Comparison of ENCODE assay signal across 8 mouse cellular contexts in genomic region chr13:117220501-117221321, GRCm38 (mm10). TPM values are rescaled to one million over a fixed set of nuclear protein-coding genes. Genes with fewer than 3 reads are reported as not detected.
A peak's percentile ranks its signal among the peaks of the same experiment; 100 is the strongest.
DNase-seq lines count a peak whose midpoint lies in the region; ATAC-seq lines count a peak whose summit lies in the region.

Gene Gm17509, minus strand, starts transcription at chr13:117221075.

- H3K4me2 ChIP-seq in intestine, embryonic 15.5 days (replicated peaks), result peak within 1 kb of the TSS; percentile 99

- peak; percentile 30 for DNase-seq in gastrocnemius, postnatal 10 days
- no peak for DNase-seq in gastrocnemius, adult 8-10 months (ENCODE audit: low spot score in 2 of 2)
- DNase-seq in cerebellum, postnatal 25 days, result peak; percentile 86 to 90
- peak; percentile 20 for DNase-seq in gastrocnemius, postnatal 14 days
- DNase-seq in limb, embryonic 10.5 days (ENCODE audit: low spot score), result peak; percentile 85
- DNase-seq in mesoderm, embryonic 11.5 days (ENCODE audit: low read depth, low spot score), result peak; percentile 67
- peak; percentile 37 to 60 for DNase-seq in right cerebral cortex, postnatal 36 days (ENCODE audit: low spot score in 2 of 2)

- H3K9ac ChIP-seq in intestine, embryonic 15.5 days, result peak within 1 kb of the TSS; percentile 56

- peaks cover 5% of the 10 kb centered on the region; the same call in 1 of the 2 replicates for H3K4me1 ChIP-seq in intestine, embryonic 15.5 days (replicated peaks)
- peaks cover 63% of the 10 kb centered on the region for H3K4me1 ChIP-seq in limb, embryonic 10.5 days

- H3K27me3 ChIP-seq in intestine, embryonic 15.5 days (replicated peaks), result peaks cover 14% of the 10 kb centered on the region
- H3K27me3 ChIP-seq in limb, embryonic 10.5 days (ENCODE audit: low read depth, poor library complexity, severe bottlenecking), result no peaks in the 10 kb centered on the region

- peak within 1 kb of the TSS; percentile 61 for H3K4me3 ChIP-seq in intestine, embryonic 15.5 days (replicated peaks)
- peak within 1 kb of the TSS; percentile 81 for H3K4me3 ChIP-seq in limb, embryonic 10.5 days

- no peaks in the 10 kb centered on the region for H3K9me3 ChIP-seq in intestine, embryonic 15.5 days
- no peaks in the 10 kb centered on the region for H3K9me3 ChIP-seq in limb, embryonic 10.5 days (replicated peaks)

- intact Hi-C loops in gastrocnemius, postnatal 14 days (cut with DNase I; ENCODE audit: low total_unique reads), result no loop called here

- H3K36me3 ChIP-seq in intestine, embryonic 15.5 days, result no peaks in the 10 kb centered on the region
- 0 out of 2 replicates have a peak, but pooled peaks cover 4% of the 10 kb centered on the region for H3K36me3 ChIP-seq in limb, embryonic 10.5 days

- no peak within 1 kb of the TSS for H3K27ac ChIP-seq in intestine, embryonic 15.5 days
- peak within 1 kb of the TSS; percentile 96 for H3K27ac ChIP-seq in limb, embryonic 10.5 days

- ATAC-seq in intestine, embryonic 15.5 days, result peak; percentile 80

- WGBS in intestine, embryonic 15.5 days, result under 1% methylated on average over 65 of the region's 67 CpGs
- WGBS in limb, embryonic 10.5 days, result under 1% methylated on average over 66 of the region's 67 CpGs

RNA-seq across cellular contexts. Expression of gene Gm17509, which starts in this region (rescaled TPM):
- total RNA-seq in gastrocnemius, postnatal 10 days (2021), result not detected
- total RNA-seq in gastrocnemius, adult 8-10 months (2022), result not detected
- total RNA-seq in gastrocnemius, postnatal 14 days (2021), result not detected
- 0.06 TPM in 1 of 2 replicates, not detected in the other for polyA plus RNA-seq in intestine, embryonic 15.5 days (2015; fragmentation: Nextera tagmentation; extraction: Ambion mirVana)
- 0.39 and 0.44 TPM in 2 replicates for polyA plus RNA-seq in limb, embryonic 10.5 days (2016; fragmentation: Nextera tagmentation; extraction: Ambion mirVana)

Comparison
In these comparisons a context has a peak if more than half of its experiments do, and no peak if none do; other contexts are left out.
1. Peak in DNase-seq in gastrocnemius, postnatal 10 days; RNA of the gene not detected or under 1 TPM.
2. Peak in DNase-seq in gastrocnemius, postnatal 14 days; RNA of the gene not detected or under 1 TPM.
3. Peak in ATAC-seq, H3K4me3 ChIP-seq, H3K9ac ChIP-seq and H3K4me2 ChIP-seq in intestine, embryonic 15.5 days; RNA of the gene not detected or under 1 TPM.
4. Peak in DNase-seq, H3K4me3 ChIP-seq and H3K27ac ChIP-seq in limb, embryonic 10.5 days; RNA of the gene not detected or under 1 TPM.
5. DNase-seq: peak in cerebellum, postnatal 25 days (2 of 2), mesoderm, embryonic 11.5 days (single experiment) and right cerebral cortex, postnatal 36 days (2 of 2); none in gastrocnemius, adult 8-10 months (0 of 2).